In the genomic region with DNA sequence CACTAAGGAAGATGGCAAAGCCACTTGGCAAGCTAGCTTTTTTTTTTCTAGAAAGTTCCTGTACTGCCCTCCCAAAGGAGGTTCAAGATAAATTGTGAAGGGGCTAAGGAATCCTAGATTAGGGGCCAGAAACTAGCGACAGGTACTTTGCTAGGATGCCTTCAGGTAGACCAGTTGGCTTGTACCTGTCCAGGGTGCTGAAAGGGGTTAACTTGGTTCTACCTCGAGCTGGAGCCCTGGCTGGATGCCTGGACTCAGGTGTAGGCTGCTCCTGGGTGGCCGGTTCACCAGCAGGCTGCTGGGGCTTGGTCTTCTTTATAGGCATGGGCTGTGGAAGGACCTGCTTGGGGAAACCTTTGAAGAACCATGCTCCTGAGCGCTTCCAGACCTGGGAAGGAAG, we compare ENCODE assay signal across 17 mouse cellular contexts. TPM values are rescaled to one million over a fixed set of nuclear protein-coding genes. Genes with fewer than 3 reads are reported as not detected.
DNase-seq lines count a peak whose midpoint lies in the region; TF ChIP-seq lines count a peak whose summit lies in the region.
"Had no signal": no experiment of that assay in that cellular context is flagged by ENCODE, and none has a peak within 500 bp of the region (broad histone marks: within the 10 kb centered on the region; RNA-seq: fewer than 3 reads in every experiment).

No protein-coding gene starts in this region.

- H3K79me2 ChIP-seq in myocyte (ENCODE audit: control insufficient read depth, insufficient read depth): no peaks in the 10 kb centered on the region

- no peak overlapping the region for H3K4me3 ChIP-seq in myocyte
- H3K4me3 ChIP-seq: limb, embryonic 12.5 days had no signal

- TF ChIP-seq POLR2A in myocyte (IDR thresholded peaks at IDR 0.05; ENCODE audit: insufficient read length, low read depth): no peak

- no peaks in the 10 kb centered on the region for H3K36me3 ChIP-seq in myocyte (ENCODE audit: control insufficient read depth, insufficient read depth)
- H3K36me3 ChIP-seq: limb, embryonic 12.5 days had no signal

- DNase-seq in heart, postnatal 4 days: peak; percentile 16
- DNase-seq in heart, adult 18-20 months: no peak
- DNase-seq in lung, postnatal 36 days: peak; percentile 9
- DNase-seq in lung, postnatal 10 days: no peak
- DNase-seq in embryo, embryonic 10.5 days (ENCODE audit: low spot score): peak; percentile 26
- no peak for DNase-seq in spleen, postnatal 4 days (ENCODE audit: low spot score in 2 of 2)
- no peak for DNase-seq in heart, postnatal 36 days
- DNase-seq: layer of hippocampus, postnatal 36 days; lung, adult 2 months had no signal

- H3K27me3 ChIP-seq in myocyte (ENCODE audit: control insufficient read depth, insufficient read depth, insufficient read length): no peaks in the 10 kb centered on the region
- H3K27me3 ChIP-seq: limb, embryonic 12.5 days had no signal

- H3ac ChIP-seq in myocyte (ENCODE audit: control insufficient read depth, insufficient read length): no peak overlapping the region

- intact Hi-C loops in heart, postnatal 36 days (cut with DNase I): no loop called here

- H3K4me2 ChIP-seq in myocyte (ENCODE audit: low read depth): no peak overlapping the region
- H3K4me2 ChIP-seq: limb, embryonic 12.5 days; midbrain, embryonic 11.5 days had no signal

TF ChIP-seq in myocyte, 11 proteins besides CTCF, POLR2A, EP300 and RAD21:
- TF ChIP-seq MYOD1 (IDR thresholded peaks at IDR 0.05; ENCODE audit: control insufficient read depth in 1 of 3, insufficient read length in 2 of 3, low read depth in 2 of 3) (no peak), REST (IDR thresholded peaks at IDR 0.05; ENCODE audit: insufficient read depth, insufficient read length) (peak; percentile 49)

RNA-seq across cellular contexts. Expression of a gene that starts 46.7 kb away (rescaled TPM):
- not detected for total RNA-seq in heart, postnatal 4 days (2021)
- not detected for total RNA-seq in heart, adult 18-20 months (2021)
- not detected for polyA plus RNA-seq in myocyte (2012; fragmentation: generic; extraction: Trizol)
- not detected for total RNA-seq in heart, postnatal 36 days (2021)
- total RNA-seq: adrenal gland, postnatal 36 days; granulocyte monocyte progenitor cell, adult 5-6 weeks; layer of hippocampus, postnatal 36 days had no signal
- polyA plus RNA-seq: heart, postnatal 0 days; inflammation-experienced regulatory T-cells, adult 6 months; limb, embryonic 12.5 days; lung, adult 2 months; midbrain, embryonic 11.5 days; spleen, adult 2 months had no signal

RNA-seq across cellular contexts. Expression of a gene that starts 48.9 kb away (rescaled TPM):
- total RNA-seq in heart, postnatal 4 days (2021): under 1 TPM in 1 of 2 experiments, not detected in 1; 0.07 TPM
- total RNA-seq in heart, adult 18-20 months (2021): not detected
- 0.05 TPM for polyA plus RNA-seq in myocyte (2012; fragmentation: generic; extraction: Trizol)
- total RNA-seq in heart, postnatal 36 days (2021): not detected
- total RNA-seq: granulocyte monocyte progenitor cell, adult 5-6 weeks had no signal
- polyA plus RNA-seq: heart, postnatal 0 days; inflammation-experienced regulatory T-cells, adult 6 months; limb, embryonic 12.5 days; lung, adult 2 months had no signal

RNA-seq across cellular contexts. Expression of a gene that starts 53.7 kb away (rescaled TPM):
- under 1 TPM; 0.36 to 0.38 TPM for total RNA-seq in heart, postnatal 4 days (2021)
- total RNA-seq in heart, adult 18-20 months (2021): 1 to 10 TPM in 1 of 2 experiments, under 1 TPM in 1; 0.82 to 1.1 TPM
- polyA plus RNA-seq in myocyte (2012; fragmentation: generic; extraction: Trizol): 0.06 TPM
- total RNA-seq in heart, postnatal 36 days (2021): 1 to 10 TPM in 1 of 2 experiments, under 1 TPM in 1; 0.75 to 2.1 TPM
- total RNA-seq: layer of hippocampus, postnatal 36 days had no signal

Comparison
In these comparisons a context has a peak if more than half of its experiments do, and no peak if none do; other contexts are left out.
1. DNase-seq: peak in heart, postnatal 4 days (single experiment), lung, postnatal 36 days (single experiment) and embryo, embryonic 10.5 days (single experiment); none in heart, adult 18-20 months (0 of 2), lung, postnatal 10 days (single experiment), spleen, postnatal 4 days (0 of 2) and heart, postnatal 36 days (0 of 2).